Mouse (Mus musculus): Measurements from ENCODE around the gene 4930452B06Rik. TPM values are rescaled to one million over a fixed set of nuclear protein-coding genes. Genes with fewer than 3 reads are reported as not detected.
"Not testable (repeated sequence)": the region's sequence is repeated elsewhere in the genome, so short reads cannot be mapped to it uniquely, and the experiment has no call there.

4930452B06Rik gene
- polyA plus RNA-seq, 1 experiment from 2014 or later, result 11.1 TPM

GRCm38 (mm10) chr14:8615636-8616035 lies 50.4 kb downstream of the 4930452B06Rik start:
- Histone ChIP-seq H3K27me3 (replicated peaks; ENCODE audit: low read depth, poor library complexity, severe bottlenecking) (no peaks in the 10 kb centered on the region), H3K27ac (replicated peaks) (no peak overlapping the region)
- 56% methylated on average over 7 of the region's 7 CpGs for WGBS

GRCm38 (mm10) chr14:8614430-8614829 lies 51.6 kb downstream of the 4930452B06Rik start:
- H3K27ac ChIP-seq (replicated peaks); H3K4me1 ChIP-seq; DNase-seq (ENCODE audit: low spot score); H3K4me3 ChIP-seq; H3K36me3 ChIP-seq (replicated peaks); H3K27me3 ChIP-seq (replicated peaks; ENCODE audit: low read depth, poor library complexity, severe bottlenecking); H3K9me3 ChIP-seq: not testable (repeated sequence)
- WGBS, result 74% methylated on average over 1 of the region's 1 CpGs

More at GRCm38 (mm10) chr14:8615636-8616035, 50.4 kb downstream of the 4930452B06Rik start:
- no peaks in the 10 kb centered on the region for H3K9me3 ChIP-seq
- DNase-seq (ENCODE audit: low spot score), result no peak
- H3K4me1 ChIP-seq, result peaks cover 5% of the 10 kb centered on the region; the same call in 1 of the 2 replicates
- H3K4me3 ChIP-seq, result no peak overlapping the region
- H3K36me3 ChIP-seq (replicated peaks), result no peaks in the 10 kb centered on the region

GRCm38 (mm10) chr14:8612080-8612479 lies 54.0 kb downstream of the 4930452B06Rik start:
- no peaks in the 10 kb centered on the region for H3K36me3 ChIP-seq (replicated peaks)

GRCm38 (mm10) chr14:8610108-8610507 lies 55.9 kb downstream of the 4930452B06Rik start:
- 84% methylated on average over 3 of the region's 3 CpGs for WGBS
- Histone ChIP-seq H3K27ac (replicated peaks) (no peak overlapping the region), H3K4me3 (no peak overlapping the region), H3K4me1 (peaks cover 5% of the 10 kb centered on the region; the same call in 1 of the 2 replicates), H3K9me3 (no peaks in the 10 kb centered on the region), H3K27me3 (replicated peaks; ENCODE audit: low read depth, poor library complexity, severe bottlenecking) (no peaks in the 10 kb centered on the region), H3K36me3 (replicated peaks) (no peaks in the 10 kb centered on the region)
- DNase-seq (ENCODE audit: low spot score), result no peak

More at GRCm38 (mm10) chr14:8612080-8612479, 54.0 kb downstream of the 4930452B06Rik start:
- H3K4me3 ChIP-seq, result no peak overlapping the region
- peaks cover 5% of the 10 kb centered on the region; the same call in 1 of the 2 replicates for H3K4me1 ChIP-seq
- no peak overlapping the region for H3K27ac ChIP-seq (replicated peaks)
- no peak for DNase-seq (ENCODE audit: low spot score)
- no peaks in the 10 kb centered on the region for H3K27me3 ChIP-seq (replicated peaks; ENCODE audit: low read depth, poor library complexity, severe bottlenecking)
- no peaks in the 10 kb centered on the region for H3K9me3 ChIP-seq

- WGBS, result 6% methylated on average over 3 of the region's 3 CpGs
These were observed 57.4 kb downstream of the 4930452B06Rik start for GRCm38 (mm10) chr14:8608559-8609171.

GRCm38 (mm10) chr14:8604898-8605297 lies 61.1 kb downstream of the 4930452B06Rik start:
- H3K27ac ChIP-seq (replicated peaks), result no peak overlapping the region
- DNase-seq (ENCODE audit: low spot score), result no peak
- H3K9me3 ChIP-seq, result no peaks in the 10 kb centered on the region
- H3K4me1 ChIP-seq, result no peaks in the 10 kb centered on the region
- 84% methylated on average over 2 of the region's 2 CpGs for WGBS
- H3K36me3 ChIP-seq (replicated peaks), result no peaks in the 10 kb centered on the region
- no peaks in the 10 kb centered on the region for H3K27me3 ChIP-seq (replicated peaks; ENCODE audit: low read depth, poor library complexity, severe bottlenecking)
- no peak overlapping the region for H3K4me3 ChIP-seq

More at GRCm38 (mm10) chr14:8608559-8609171, 57.4 kb downstream of the 4930452B06Rik start:
- Histone ChIP-seq H3K4me1 (peaks cover 5% of the 10 kb centered on the region; the same call in 1 of the 2 replicates), H3K9me3 (no peaks in the 10 kb centered on the region), H3K36me3 (replicated peaks) (no peaks in the 10 kb centered on the region), H3K27me3 (replicated peaks; ENCODE audit: low read depth, poor library complexity, severe bottlenecking) (no peaks in the 10 kb centered on the region), H3K27ac (replicated peaks) (peak overlapping the region; percentile 63), H3K4me3 (no peak overlapping the region)
- peak; percentile 71 for DNase-seq (ENCODE audit: low spot score)

GRCm38 (mm10) chr14:8585031-8585430 lies 81.0 kb downstream of the 4930452B06Rik start:
- H3K27me3 ChIP-seq (replicated peaks; ENCODE audit: low read depth, poor library complexity, severe bottlenecking), result no peaks in the 10 kb centered on the region
- 92% methylated on average over 1 of the region's 1 CpGs for WGBS

GRCm38 (mm10) chr14:8551006-8551405 lies 115.0 kb downstream of the 4930452B06Rik start:
- H3K9me3 ChIP-seq; DNase-seq (ENCODE audit: low spot score); H3K36me3 ChIP-seq (replicated peaks); H3K27me3 ChIP-seq (replicated peaks; ENCODE audit: low read depth, poor library complexity, severe bottlenecking); H3K27ac ChIP-seq (replicated peaks); H3K4me3 ChIP-seq; H3K4me1 ChIP-seq: not testable (repeated sequence)
- WGBS, result 81% methylated on average over 2 of the region's 2 CpGs

More at GRCm38 (mm10) chr14:8585031-8585430, 81.0 kb downstream of the 4930452B06Rik start:
- no peaks in the 10 kb centered on the region for H3K36me3 ChIP-seq (replicated peaks)
- H3K27ac ChIP-seq (replicated peaks), result no peak overlapping the region
- no peaks in the 10 kb centered on the region for H3K9me3 ChIP-seq
- H3K4me3 ChIP-seq, result no peak overlapping the region
- DNase-seq (ENCODE audit: low spot score), result no peak
- no peaks in the 10 kb centered on the region for H3K4me1 ChIP-seq

GRCm38 (mm10) chr14:8549108-8549507 lies 116.9 kb downstream of the 4930452B06Rik start:
- Histone ChIP-seq H3K4me1 (no peaks in the 10 kb centered on the region), H3K36me3 (replicated peaks) (0 out of 2 replicates have a peak, but pooled peaks cover 4% of the 10 kb centered on the region), H3K27me3 (replicated peaks; ENCODE audit: low read depth, poor library complexity, severe bottlenecking) (no peaks in the 10 kb centered on the region), H3K9me3 (peaks cover 3% of the 10 kb centered on the region; the same call in 1 of the 2 replicates), H3K27ac (replicated peaks) (no peak overlapping the region), H3K4me3 (no peak overlapping the region)
- no peak for DNase-seq (ENCODE audit: low spot score)
- 59% methylated on average over 4 of the region's 4 CpGs for WGBS

- Histone ChIP-seq H3K4me1 (no peaks in the 10 kb centered on the region), H3K27me3 (replicated peaks; ENCODE audit: low read depth, poor library complexity, severe bottlenecking) (no peaks in the 10 kb centered on the region), H3K9me3 (no peaks in the 10 kb centered on the region), H3K27ac (replicated peaks) (no peak overlapping the region), H3K4me3 (no peak overlapping the region), H3K36me3 (replicated peaks) (no peaks in the 10 kb centered on the region)
- WGBS, result 95% methylated on average over 3 of the region's 3 CpGs
- DNase-seq (ENCODE audit: low spot score), result no peak
These were observed 130.0 kb downstream of the 4930452B06Rik start for GRCm38 (mm10) chr14:8536024-8536423.

- 89% methylated on average over 6 of the region's 6 CpGs for WGBS
- no peaks in the 10 kb centered on the region for H3K27me3 ChIP-seq (replicated peaks; ENCODE audit: low read depth, poor library complexity, severe bottlenecking)
- H3K27ac ChIP-seq (replicated peaks), result no peak overlapping the region
- H3K9me3 ChIP-seq, result 0 out of 2 replicates have a peak, but pooled peaks cover 5% of the 10 kb centered on the region
- DNase-seq (ENCODE audit: low spot score), result no peak
- no peaks in the 10 kb centered on the region for H3K4me1 ChIP-seq
- no peak overlapping the region for H3K4me3 ChIP-seq
- H3K36me3 ChIP-seq (replicated peaks), result no peaks in the 10 kb centered on the region
These were observed 140.8 kb downstream of the 4930452B06Rik start for GRCm38 (mm10) chr14:8525232-8525631.

GRCm38 (mm10) chr14:8517681-8518080 lies 148.4 kb downstream of the 4930452B06Rik start:
- H3K36me3 ChIP-seq (replicated peaks), result no peaks in the 10 kb centered on the region
- H3K4me3 ChIP-seq, result no peak overlapping the region
- WGBS, result 75% methylated on average over 6 of the region's 6 CpGs
- no peaks in the 10 kb centered on the region for H3K9me3 ChIP-seq
- no peaks in the 10 kb centered on the region for H3K27me3 ChIP-seq (replicated peaks; ENCODE audit: low read depth, poor library complexity, severe bottlenecking)
- H3K4me1 ChIP-seq, result no peaks in the 10 kb centered on the region
- H3K27ac ChIP-seq (replicated peaks), result no peak overlapping the region
- DNase-seq (ENCODE audit: low spot score), result no peak

- no peak overlapping the region for H3K27ac ChIP-seq (replicated peaks)
- H3K4me3 ChIP-seq, result no peak overlapping the region
- no peaks in the 10 kb centered on the region for H3K27me3 ChIP-seq (replicated peaks; ENCODE audit: low read depth, poor library complexity, severe bottlenecking)
- H3K4me1 ChIP-seq, result no peaks in the 10 kb centered on the region
- DNase-seq (ENCODE audit: low spot score), result no peak
- no peaks in the 10 kb centered on the region for H3K36me3 ChIP-seq (replicated peaks)
- no peaks in the 10 kb centered on the region for H3K9me3 ChIP-seq
- WGBS, result 96% methylated on average over 3 of the region's 3 CpGs
These were observed 152.0 kb downstream of the 4930452B06Rik start for GRCm38 (mm10) chr14:8514071-8514470.
